Mouse (Mus musculus) small intestine, adult 2 months (tissue): Measurements from ENCODE around the gene Slc8a1.

Source experiments
- CTCF ChIP-seq: fragments of 200-500 bp; IDR thresholded peaks from 2 replicates; pipeline ENCODE4 v1.5.1; 2012; ENCODE audit warnings: low read depth, mild to moderate bottlenecking, control low read depth, inconsistent platforms, low read length, moderate library complexity, mixed read lengths; ENCODE audit not compliant: insufficient replicate concordance, insufficient read length; ENCODE audit errors: extremely low read depth
- POLR2A ChIP-seq: fragments of 200-500 bp; IDR thresholded peaks from 2 replicates; pipeline ENCODE4 v1.6.1; 2012; ENCODE audit warnings: low read depth, mild to moderate bottlenecking, control low read depth, inconsistent platforms, low read length, moderate library complexity

- TF ChIP-seq CTCF = no peak
- no peak for TF ChIP-seq POLR2A
These were observed 282.2 kb downstream of the Slc8a1 start for GRCm38 (mm10) chr17:81455977-81456376.
